Mouse (Mus musculus) heart, embryonic 16.5 days (tissue): Measurements from ENCODE around the gene Sec11a. TPM values are rescaled to one million over a fixed set of nuclear protein-coding genes. Genes with fewer than 3 reads are reported as not detected.
A peak's percentile ranks its signal among the peaks of the same experiment; 100 is the strongest.
"Not testable (repeated sequence)": the region's sequence is repeated elsewhere in the genome, so short reads cannot be mapped to it uniquely, and the experiment has no call there.

Experiments
- ATAC-seq: fragments of 200-750 bp; cut with Nextera tagmentation; replicated peaks from 2 replicates; pipeline ENCODE4 v1.8.0; 2017; ENCODE audit warnings: moderate number of reproducible peaks; ENCODE audit not compliant: insufficient read depth, low FRiP score; ENCODE audit errors: extremely low read depth
- H3K27ac ChIP-seq: fragments of 300-500 bp; sonication (generic); 2 replicates; pipeline ENCODE4 v1.5.1; 2014; ENCODE audit warnings: mild to moderate bottlenecking, low read length, control low read depth, moderate library complexity
- H3K27me3 ChIP-seq: fragments of 300-500 bp; sonication (generic); 2 replicates; pipeline ENCODE4 v1.6.1; 2014; ENCODE audit warnings: low read length, mixed read lengths; ENCODE audit not compliant: control insufficient read depth, insufficient read depth
- H3K36me3 ChIP-seq: fragments of 300-500 bp; sonication (generic); 2 replicates; pipeline ENCODE4 v1.6.1; 2014; ENCODE audit not compliant: control insufficient read depth, insufficient read depth
- H3K4me1 ChIP-seq: fragments of 300-500 bp; sonication (generic); 2 replicates; pipeline ENCODE4 v1.6.1; 2014; ENCODE audit warnings: low read length, mixed read lengths; ENCODE audit not compliant: control insufficient read depth, insufficient read depth
- H3K4me2 ChIP-seq: fragments of 300-500 bp; sonication (generic); 2 replicates; pipeline ENCODE4 v1.6.1; 2014; ENCODE audit warnings: low read depth, mild to moderate bottlenecking, control low read depth, low read length
- H3K4me3 ChIP-seq: fragments of 300-500 bp; sonication (generic); 2 replicates; pipeline ENCODE4 v1.5.1; 2014; ENCODE audit warnings: mild to moderate bottlenecking, control low read depth, low read length
- H3K9ac ChIP-seq: fragments of 300-500 bp; sonication (generic); 2 replicates; pipeline ENCODE4 v1.6.1; 2014; ENCODE audit warnings: low read length, control low read depth
- H3K9me3 ChIP-seq: fragments of 300-500 bp; sonication (generic); replicated peaks from 2 replicates; pipeline ENCODE4 v1.6.1; 2016; ENCODE audit warnings: low read length; ENCODE audit not compliant: control insufficient read depth
- WGBS: fragments of 180-500 bp; shearing (Covaris S2); extraction: QIAGEN DNeasy Blood & Tissue Kit; methylation state at CpG from one replicate; pipeline ENCODE4 v1.1.7; 2014; 5-methylcytosine and 5-hydroxymethylcytosine counted together
- polyA plus RNA-seq: library from polyadenylated mRNA; unstranded; fragments of >200 nt; fragmentation: Nextera tagmentation; extraction: Ambion mirVana; gene quantifications from 2 replicates; pipeline ENCODE4 v1.2.1, GENCODE M21; 2015

Sec11a gene
- polyA plus RNA-seq, 1 experiment from 2014 or later: 142 TPM

- H3K4me2 ChIP-seq, H3K4me1 ChIP-seq, H3K4me3 ChIP-seq, H3K27me3 ChIP-seq, H3K9ac ChIP-seq, H3K9me3 ChIP-seq, ATAC-seq: not testable (repeated sequence)
- WGBS: 33% methylated on average over 7 of the region's 7 CpGs
- H3K36me3 ChIP-seq: peaks cover 14% of the 10 kb centered on the region
- peak overlapping the region; percentile 42; the same call in 1 of the 2 replicates for H3K27ac ChIP-seq
Measured at GRCm38 (mm10) chr7:80936617-80937303, 10.8 kb downstream of the Sec11a start.

- no peak overlapping the region for H3K27ac ChIP-seq
- no peak for ATAC-seq
- H3K4me3 ChIP-seq: no peak overlapping the region
- no peaks in the 10 kb centered on the region for H3K27me3 ChIP-seq
- H3K9ac ChIP-seq: no peak overlapping the region
- H3K9me3 ChIP-seq: no peaks in the 10 kb centered on the region
- peaks cover 16% of the 10 kb centered on the region; the same call in 1 of the 2 replicates for H3K4me1 ChIP-seq
- WGBS: 94% methylated on average over 1 of the region's 1 CpGs
- H3K4me2 ChIP-seq: no peak overlapping the region
- peaks cover 14% of the 10 kb centered on the region for H3K36me3 ChIP-seq
Measured at GRCm38 (mm10) chr7:80935834-80936233, 11.7 kb downstream of the Sec11a start.

- H3K27me3 ChIP-seq: no peaks in the 10 kb centered on the region
- H3K4me1 ChIP-seq: peaks cover 20% of the 10 kb centered on the region
- H3K27ac ChIP-seq: no peak overlapping the region
- H3K9me3 ChIP-seq: no peaks in the 10 kb centered on the region
- ATAC-seq: no peak
- no peak overlapping the region for H3K4me3 ChIP-seq
- no peak overlapping the region for H3K9ac ChIP-seq
- no peak overlapping the region for H3K4me2 ChIP-seq
- WGBS: 85% methylated on average over 1 of the region's 1 CpGs
- H3K36me3 ChIP-seq: peaks cover 14% of the 10 kb centered on the region
Measured at GRCm38 (mm10) chr7:80932777-80933176, 14.8 kb downstream of the Sec11a start.

- Histone ChIP-seq H3K4me3 (no peak overlapping the region), H3K9me3 (no peaks in the 10 kb centered on the region), H3K4me2 (no peak overlapping the region), H3K9ac (no peak overlapping the region), H3K27ac (peak overlapping the region; percentile 45; the same call in 1 of the 2 replicates), H3K36me3 (peaks cover 20% of the 10 kb centered on the region), H3K27me3 (no peaks in the 10 kb centered on the region), H3K4me1 (peaks cover 16% of the 10 kb centered on the region)
- ATAC-seq: no peak
- 69% methylated on average over 8 of the region's 8 CpGs for WGBS
Measured at GRCm38 (mm10) chr7:80931618-80932207, 15.9 kb downstream of the Sec11a start.

- H3K9ac ChIP-seq: no peak overlapping the region; the same call in 1 of the 2 replicates
- no peak overlapping the region for H3K27ac ChIP-seq
- peaks cover 5% of the 10 kb centered on the region; the same call in 1 of the 2 replicates for H3K27me3 ChIP-seq
- H3K4me2 ChIP-seq: no peak overlapping the region
- ATAC-seq: peak; percentile 80
- 43% methylated on average over 2 of the region's 2 CpGs for WGBS
- H3K4me1 ChIP-seq: peaks cover 3% of the 10 kb centered on the region
- no peaks in the 10 kb centered on the region for H3K9me3 ChIP-seq
- H3K36me3 ChIP-seq: peaks cover 32% of the 10 kb centered on the region
- no peak overlapping the region for H3K4me3 ChIP-seq
Measured at GRCm38 (mm10) chr7:80923165-80923564, 24.4 kb downstream of the Sec11a start.

- Histone ChIP-seq H3K9me3 (no peaks in the 10 kb centered on the region), H3K36me3 (peaks cover 31% of the 10 kb centered on the region)
Measured at GRCm38 (mm10) chr7:80919647-80920008, 28.0 kb downstream of the Sec11a start.

GRCm38 (mm10) chr7:80918982-80919646 lies 28.5 kb downstream of the Sec11a start:
- H3K27ac ChIP-seq: no peak overlapping the region
- H3K9me3 ChIP-seq: no peaks in the 10 kb centered on the region
- H3K4me3 ChIP-seq: no peak overlapping the region
- ATAC-seq: no peak
- H3K36me3 ChIP-seq: peaks cover 32% of the 10 kb centered on the region
- no peak overlapping the region for H3K9ac ChIP-seq
- peaks cover 3% of the 10 kb centered on the region for H3K4me1 ChIP-seq
- WGBS: 68% methylated on average over 8 of the region's 8 CpGs
- no peak overlapping the region for H3K4me2 ChIP-seq
- no peaks in the 10 kb centered on the region for H3K27me3 ChIP-seq

More at GRCm38 (mm10) chr7:80919647-80920008, 28.0 kb downstream of the Sec11a start:
- no peak for ATAC-seq
- Histone ChIP-seq H3K9ac (no peak overlapping the region), H3K4me3 (no peak overlapping the region), H3K27me3 (no peaks in the 10 kb centered on the region), H3K27ac (no peak overlapping the region), H3K4me1 (peaks cover 3% of the 10 kb centered on the region), H3K4me2 (no peak overlapping the region)
- WGBS: 81% methylated on average over 5 of the region's 5 CpGs

GRCm38 (mm10) chr7:80917916-80918465 lies 29.6 kb downstream of the Sec11a start:
- Histone ChIP-seq H3K27ac (no peak overlapping the region), H3K4me1 (no peaks in the 10 kb centered on the region), H3K9ac (no peak overlapping the region), H3K4me2 (no peak overlapping the region), H3K27me3 (no peaks in the 10 kb centered on the region), H3K4me3 (no peak overlapping the region), H3K9me3 (no peaks in the 10 kb centered on the region), H3K36me3 (peaks cover 32% of the 10 kb centered on the region)
- no peak for ATAC-seq
- WGBS: 60% methylated on average over 4 of the region's 4 CpGs

- H3K36me3 ChIP-seq: peaks cover 23% of the 10 kb centered on the region
- 82% methylated on average over 8 of the region's 8 CpGs for WGBS
- H3K27ac ChIP-seq: no peak overlapping the region
- H3K9me3 ChIP-seq: no peaks in the 10 kb centered on the region
- no peaks in the 10 kb centered on the region for H3K27me3 ChIP-seq
- no peaks in the 10 kb centered on the region for H3K4me1 ChIP-seq
- no peak overlapping the region for H3K4me3 ChIP-seq
- no peak overlapping the region for H3K9ac ChIP-seq
- no peak for ATAC-seq
- H3K4me2 ChIP-seq: no peak overlapping the region
Measured at GRCm38 (mm10) chr7:80912496-80912895, 35.1 kb downstream of the Sec11a start.
